Mouse (Mus musculus): ENCODE measurements around the gene Ywhae. TPM values are rescaled to one million over a fixed set of nuclear protein-coding genes. Genes with fewer than 3 reads are reported as not detected.
A peak's percentile ranks its signal among the peaks of the same experiment; 100 is the strongest.

Gene Ywhae
- total RNA-seq, 2 experiments from 2014 or later, result 517 to 578 TPM

DNA sequence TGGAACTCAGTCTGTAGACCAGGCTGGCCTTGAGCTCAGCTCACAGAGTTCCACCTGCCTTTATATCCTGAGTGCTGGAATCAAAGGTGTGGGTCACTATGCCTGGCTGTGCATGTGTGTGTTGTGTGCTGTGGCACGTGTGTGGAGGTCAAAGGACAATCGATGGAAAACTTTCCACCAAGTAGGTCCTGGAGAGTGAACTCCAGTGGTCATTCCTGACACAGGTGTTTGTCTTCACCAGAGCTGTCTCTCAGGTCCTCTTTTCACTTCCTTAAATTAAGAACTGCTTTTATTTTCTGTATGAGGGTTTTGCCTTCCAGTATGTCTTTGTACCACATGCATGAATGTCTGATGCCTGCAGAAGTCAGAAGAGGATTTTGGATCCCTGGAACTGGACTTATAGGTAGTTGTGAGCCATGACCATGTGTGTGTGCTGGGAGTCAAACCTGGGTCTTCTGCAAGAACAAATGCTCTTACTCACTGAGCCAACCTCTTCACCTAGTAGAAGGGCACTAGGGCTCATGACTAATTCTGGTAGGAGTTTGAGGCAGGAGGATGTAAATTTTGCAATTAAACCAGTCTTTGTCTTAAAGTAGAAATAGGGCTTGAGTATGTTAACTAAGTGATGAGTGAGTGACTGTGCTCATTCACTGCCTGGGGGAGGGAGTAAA, 5.3 kb downstream of the Ywhae start:
- no peak for DNase-seq (ENCODE audit: low spot score)

DNA sequence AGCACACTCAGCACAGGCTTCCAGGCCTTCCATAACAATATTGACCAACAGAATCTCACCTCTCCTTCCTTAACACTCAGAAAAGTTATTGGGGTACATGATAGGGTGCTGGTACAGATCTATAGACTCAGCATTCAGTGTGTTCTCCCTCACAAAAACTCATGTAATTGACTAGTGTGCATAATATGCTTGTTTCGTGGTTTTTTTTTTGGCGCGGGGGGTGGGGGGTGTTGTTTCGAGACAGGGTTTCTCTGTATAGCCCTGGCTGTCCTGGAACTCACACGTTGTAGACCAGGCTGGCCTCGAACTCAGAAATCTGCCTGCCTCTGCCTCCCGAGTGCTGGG, 5.8 kb downstream of the Ywhae start:
- DNase-seq (ENCODE audit: low spot score), result no peak

DNA sequence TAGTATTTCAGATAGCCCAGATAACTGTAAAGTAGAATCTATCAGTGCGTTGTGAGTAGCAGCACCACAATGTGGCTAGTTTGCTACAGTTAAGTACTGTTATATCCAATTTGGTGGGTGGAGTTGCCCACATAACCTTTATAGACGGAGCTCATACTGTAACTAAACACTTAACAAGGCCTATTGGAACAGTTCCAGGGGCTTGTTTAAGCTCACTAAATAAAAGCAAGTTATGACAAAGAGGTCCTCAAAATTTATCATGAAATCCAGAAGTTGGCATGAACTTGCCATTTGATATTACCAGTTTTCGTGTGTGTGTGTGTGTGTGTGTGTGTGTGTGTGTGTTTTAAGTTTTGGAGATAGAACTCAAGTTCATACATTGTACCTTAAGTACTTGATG, 7.5 kb downstream of the Ywhae start:
- no peak for DNase-seq (ENCODE audit: low spot score)

DNA sequence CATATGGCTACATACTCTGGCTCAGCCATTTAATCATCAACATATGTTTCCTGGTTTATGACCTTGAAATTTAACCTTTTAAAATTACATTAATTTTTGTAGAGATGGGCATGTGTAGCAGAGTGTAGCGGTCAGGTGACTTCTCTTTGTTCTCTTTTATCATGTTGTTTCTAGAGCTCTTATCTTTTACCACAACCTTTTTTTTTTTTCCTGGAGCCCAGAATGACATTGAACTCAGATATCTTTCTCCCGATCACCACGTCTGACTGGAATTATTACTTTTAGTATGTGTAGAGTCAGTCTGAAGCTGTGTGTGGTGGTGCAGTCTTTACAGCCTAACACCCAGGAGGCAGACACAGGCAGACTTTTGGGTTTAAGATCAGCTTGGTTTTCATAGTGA, 8.9 kb downstream of the Ywhae start:
- no peak for DNase-seq (ENCODE audit: low spot score)

DNA sequence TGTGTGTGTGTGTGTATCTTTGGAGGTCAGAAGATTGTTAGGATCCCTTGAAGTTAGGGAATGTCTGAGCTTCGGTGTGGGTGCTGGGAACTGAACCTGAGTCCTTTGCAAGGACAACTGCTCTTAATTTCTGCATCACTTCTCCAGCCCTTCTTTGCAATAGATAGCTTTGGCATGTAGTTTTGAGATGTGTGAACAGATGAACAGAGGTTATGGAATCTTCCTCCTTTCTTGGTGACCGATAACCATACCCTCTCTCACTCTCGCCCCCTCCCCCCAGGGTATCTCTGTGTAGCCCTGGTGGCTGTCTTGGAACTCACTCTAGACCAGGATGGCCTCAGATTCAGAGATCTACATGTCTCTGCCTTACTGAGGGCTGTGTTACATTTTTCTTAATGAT, 12.1 kb downstream of the Ywhae start:
- no peak for DNase-seq (ENCODE audit: low spot score)

DNA sequence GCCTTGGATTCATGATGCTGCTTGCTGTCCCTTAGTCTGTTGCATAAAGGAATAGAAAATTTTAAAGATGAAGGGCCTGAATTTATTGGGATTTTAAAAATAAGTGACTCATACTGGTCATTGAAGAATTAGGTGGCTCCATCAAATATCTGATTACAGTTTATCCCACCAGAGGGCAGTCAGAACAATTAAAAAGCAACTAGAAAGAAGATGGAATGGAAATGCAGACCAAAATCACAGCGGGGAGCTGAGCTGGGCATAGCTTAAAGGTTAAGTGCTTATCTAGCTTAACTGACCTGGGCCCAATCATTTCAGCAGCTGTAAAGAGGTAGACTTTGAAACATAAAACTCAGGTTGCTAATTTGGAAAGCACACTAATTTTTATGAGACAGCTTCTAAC, 17.9 kb downstream of the Ywhae start:
- DNase-seq (ENCODE audit: low spot score), result no peak

DNA sequence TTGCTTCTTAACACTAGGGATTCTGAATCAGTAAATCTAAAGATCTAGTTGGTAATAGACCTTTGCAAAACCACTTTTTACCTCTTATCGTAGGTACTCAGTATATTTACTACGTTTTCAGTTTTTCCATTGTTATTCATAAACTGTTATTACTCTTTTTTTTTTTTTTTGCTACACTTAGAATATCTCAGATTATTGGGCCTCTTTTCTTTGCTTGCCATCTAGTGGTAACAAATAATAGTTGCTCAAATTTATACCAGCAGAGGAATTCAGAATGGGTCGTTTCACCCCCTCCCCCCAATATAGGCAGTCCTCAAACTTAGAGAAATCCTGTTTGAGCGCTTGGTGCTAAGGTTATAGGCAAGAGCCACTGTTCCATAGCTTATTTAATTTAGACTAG, 18.4 kb downstream of the Ywhae start:
- DNase-seq (ENCODE audit: low spot score), result no peak

DNA sequence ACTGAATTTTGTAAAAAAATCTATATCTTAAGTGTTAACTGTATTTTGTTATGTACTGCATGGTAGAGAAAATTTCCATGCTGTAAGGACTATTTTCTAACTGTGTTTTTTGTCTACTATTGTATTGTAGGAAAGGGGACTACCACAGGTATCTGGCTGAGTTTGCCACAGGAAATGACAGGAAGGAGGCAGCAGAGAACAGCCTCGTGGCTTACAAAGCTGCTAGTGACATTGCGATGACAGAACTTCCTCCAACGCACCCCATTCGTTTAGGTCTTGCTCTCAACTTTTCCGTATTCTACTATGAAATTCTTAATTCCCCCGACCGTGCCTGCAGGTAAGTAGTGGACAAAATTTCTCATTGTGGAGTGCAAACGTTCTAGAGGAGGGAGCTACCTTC, 24.0 kb downstream of the Ywhae start:
- no peak for DNase-seq (ENCODE audit: low spot score)

DNA sequence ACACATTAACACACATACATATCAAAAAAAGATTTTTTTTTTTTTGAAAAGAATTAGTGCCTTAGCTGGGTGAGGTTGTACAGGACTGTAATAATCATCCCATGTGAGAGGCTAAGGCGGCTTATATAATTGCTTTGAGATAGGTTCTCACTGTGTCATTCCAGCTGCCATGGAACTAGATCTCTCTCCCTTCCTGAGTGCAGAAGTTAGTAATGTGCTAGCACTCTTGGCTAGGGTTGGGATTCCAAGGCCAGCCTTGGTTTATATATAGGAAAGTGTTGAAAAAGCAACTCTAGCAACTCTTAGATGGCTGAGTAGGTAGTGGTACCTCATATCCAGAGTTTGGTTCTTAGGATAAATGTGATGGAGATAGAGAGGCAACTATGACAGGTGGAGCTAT, 25.9 kb downstream of the Ywhae start:
- peak; percentile 63 for DNase-seq (ENCODE audit: low spot score)

DNA sequence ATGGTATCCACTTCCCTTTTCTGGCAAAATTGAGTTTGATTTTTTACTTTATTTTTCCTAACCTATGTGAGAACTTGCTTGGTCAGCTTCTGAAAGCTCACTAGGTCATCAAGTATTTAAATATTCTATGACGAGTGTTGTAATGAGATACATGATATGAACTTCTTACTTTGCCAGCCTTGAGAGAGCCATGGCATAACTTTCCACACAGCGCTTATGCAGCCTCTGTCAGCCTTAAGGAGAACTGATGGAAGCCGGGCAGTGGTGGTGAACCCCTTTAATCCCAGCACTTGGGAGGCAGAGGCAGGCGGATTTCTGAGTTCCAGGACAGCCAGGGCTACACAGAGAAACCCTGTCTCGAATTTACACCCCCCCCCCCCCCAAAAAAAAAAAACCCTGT, 28.1 kb downstream of the Ywhae start:
- DNase-seq (ENCODE audit: low spot score), result peak; percentile 47

DNA sequence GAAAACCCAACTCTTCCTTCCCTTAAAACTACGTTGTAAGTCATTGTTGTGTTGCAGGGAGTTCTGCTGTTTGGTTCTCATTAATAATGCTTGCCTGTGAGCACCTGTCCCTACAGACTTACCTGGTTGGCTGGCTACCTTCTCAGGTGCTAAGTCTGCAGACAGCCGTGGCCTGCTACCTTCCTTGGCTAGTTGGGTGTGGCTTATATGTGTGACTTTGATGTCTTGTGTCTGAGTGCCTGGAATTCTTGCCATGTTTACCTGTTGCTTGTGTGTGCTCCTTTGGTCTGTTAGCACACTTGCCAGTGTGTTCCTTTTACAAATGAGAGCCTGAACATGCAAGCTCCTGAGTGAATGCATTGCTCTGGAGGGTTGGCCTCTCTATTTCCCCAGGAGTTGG, 30.0 kb downstream of the Ywhae start:
- DNase-seq (ENCODE audit: low spot score), result no peak

DNA sequence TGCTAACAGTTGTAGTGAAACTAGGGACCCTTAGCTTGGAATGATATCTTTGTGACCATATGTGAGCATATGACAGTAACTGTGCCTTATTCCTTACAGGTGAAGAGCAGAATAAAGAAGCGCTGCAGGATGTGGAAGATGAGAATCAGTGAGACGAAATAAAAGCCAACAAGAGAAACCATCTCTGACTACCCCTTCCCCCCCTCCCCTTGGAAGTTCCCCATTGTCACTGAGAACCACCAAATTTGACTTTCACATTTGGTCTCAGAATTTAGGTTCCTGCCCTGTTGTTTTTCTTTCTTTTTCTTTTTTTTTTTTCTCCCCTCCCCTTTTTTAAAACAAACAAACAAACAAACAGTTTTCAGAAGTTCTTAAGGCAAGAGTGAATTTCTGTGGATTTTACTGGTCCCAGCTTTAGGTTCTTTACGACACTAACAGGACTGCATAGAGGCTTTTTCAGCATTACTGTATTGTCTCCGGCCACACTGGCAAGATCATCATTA, 31.9 kb downstream of the Ywhae start:
- DNase-seq (ENCODE audit: low spot score), result no peak

DNA sequence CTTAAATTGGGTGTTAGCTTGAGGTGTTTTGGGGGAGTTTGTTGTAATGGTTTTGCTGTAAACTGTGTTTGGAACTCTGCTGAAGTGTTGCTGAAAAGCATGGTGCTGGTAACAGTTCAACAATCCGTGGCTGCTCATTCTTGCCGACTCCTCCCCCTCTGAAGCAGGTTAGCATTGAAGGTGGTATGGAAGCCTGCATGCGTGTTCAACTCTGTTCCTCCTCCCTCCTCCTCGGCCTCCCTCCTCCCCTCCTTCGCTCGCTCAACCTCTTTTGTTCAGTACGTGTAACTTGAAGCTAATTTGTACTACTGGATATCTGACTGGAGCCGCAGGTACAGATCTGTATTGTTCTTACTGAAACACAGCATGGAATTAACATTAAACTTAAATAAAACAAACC, 32.5 kb downstream of the Ywhae start:
- DNase-seq (ENCODE audit: low spot score), result no peak

DNA sequence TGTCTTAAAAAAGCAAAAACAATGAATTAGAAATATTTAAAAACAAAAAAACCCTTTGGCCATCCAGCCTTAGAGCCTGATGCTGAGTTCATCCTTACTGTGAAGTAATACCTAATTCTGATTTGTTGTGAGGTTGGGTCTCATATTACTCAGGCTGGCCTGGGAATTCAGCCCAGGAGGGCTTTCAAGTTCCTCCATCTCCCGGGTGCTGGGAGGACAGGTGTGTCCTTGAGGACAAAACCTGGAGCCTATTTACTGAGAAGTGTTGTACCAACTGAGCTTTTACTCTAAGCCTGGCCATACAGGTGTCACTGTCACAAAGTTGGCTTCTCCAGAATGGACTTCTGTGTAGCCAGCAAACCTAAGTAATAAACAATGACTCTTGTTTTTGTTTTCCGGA, 34.3 kb downstream of the Ywhae start:
- peak; percentile 65 for DNase-seq (ENCODE audit: low spot score)

DNA sequence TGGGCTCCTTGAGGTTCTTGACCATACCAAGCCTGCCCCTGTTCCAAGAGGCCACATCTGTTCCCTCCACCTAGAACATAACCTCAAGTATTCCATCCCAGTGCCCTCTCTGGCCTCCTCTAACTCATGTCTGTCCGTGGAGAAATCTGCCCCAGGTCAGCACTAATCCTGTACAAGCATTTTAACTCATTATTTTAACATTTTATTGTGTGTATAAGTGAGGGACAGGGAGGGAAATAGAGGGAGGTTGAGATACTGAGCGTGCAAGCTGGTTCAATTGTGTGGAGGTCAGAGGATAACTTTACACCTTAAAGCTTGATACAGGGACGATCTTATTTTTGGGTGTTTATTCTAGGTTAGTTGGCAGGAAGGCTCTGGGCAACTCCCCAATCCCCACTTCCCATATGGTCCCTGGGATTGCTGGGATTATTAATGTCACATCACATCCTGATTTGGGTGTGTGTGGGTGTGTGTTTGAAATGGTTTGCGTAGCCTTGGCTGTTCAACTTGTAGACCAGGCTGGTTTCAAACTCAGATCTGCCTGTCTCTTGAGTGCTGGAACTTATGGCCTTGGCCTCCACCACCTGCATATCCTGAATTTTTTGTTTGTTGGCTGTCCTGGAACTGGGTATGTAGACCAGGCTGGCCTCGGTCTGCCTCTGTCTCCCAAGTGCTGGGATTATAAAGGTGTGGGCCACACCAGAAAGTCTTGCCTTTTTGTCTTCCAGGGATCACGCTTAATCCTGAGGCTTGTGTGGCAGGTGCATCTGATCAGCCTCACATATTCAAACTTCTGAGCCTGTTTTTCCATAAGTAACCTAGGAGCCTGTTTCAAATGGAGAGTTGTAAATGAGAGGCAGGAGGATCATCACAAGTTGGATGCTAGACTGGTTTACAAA, 35.7 kb downstream of the Ywhae start:
- no peak for DNase-seq (ENCODE audit: low spot score)

DNA sequence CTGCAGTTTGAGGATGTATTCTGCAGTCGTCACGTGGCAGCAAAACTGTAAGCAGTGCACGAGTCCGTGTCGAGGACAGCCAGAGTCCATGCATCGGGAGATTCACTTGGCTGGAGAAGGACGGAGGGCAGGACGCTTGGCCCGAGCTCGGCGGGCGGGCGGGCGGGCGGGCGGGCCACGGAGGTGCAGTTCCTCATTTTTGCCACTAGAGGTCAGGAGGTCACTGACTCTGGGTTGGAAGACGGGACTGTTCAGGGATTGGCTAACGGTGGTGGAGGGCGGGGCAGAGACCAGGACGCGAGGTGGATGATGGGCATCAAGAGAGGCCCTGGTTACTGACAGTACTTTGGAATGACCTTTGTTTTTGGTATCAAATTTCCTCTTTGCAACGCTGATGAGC, 36.5 kb downstream of the Ywhae start:
- peak; percentile 89 for DNase-seq (ENCODE audit: low spot score)

DNA sequence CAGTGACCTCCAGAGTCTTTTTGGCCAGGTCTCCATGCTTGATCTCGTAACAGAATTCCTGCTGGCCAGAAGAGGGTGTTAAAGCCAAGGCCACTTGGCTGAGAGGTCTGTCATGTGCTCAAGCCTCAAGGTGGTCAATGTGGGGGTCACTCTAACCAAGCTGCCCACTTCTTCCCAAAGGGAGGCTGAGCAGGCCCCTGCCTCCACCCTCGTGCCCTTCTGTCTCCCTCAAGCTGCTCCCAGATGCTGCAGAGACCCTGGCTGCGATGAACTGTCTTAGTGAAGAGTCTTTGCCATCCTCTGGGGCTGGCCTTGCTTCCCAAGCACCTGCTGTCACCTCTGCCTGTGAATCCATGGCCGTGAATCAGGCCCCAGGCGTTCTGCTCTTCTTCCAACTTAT, 39.9 kb downstream of the Ywhae start:
- no peak for DNase-seq (ENCODE audit: low spot score)

DNA sequence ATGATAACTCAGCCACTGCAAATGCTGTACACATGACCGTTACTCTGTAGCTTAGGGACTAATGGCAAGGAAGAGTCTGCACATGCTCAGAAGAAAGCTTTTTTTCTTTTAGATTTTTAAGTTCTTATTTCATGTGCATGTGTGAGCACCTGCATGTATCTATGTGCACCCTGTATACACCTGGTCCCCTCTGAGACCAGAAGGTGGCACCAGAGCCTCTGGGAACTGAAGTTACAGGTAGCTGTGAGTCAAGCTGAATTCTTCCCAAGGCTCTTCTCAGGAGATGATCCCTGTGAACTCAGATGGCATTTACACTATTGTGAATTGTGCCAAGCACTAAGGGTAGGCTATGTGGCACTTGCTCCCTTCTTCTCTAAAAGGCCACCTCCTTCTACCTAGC, 43.2 kb downstream of the Ywhae start:
- DNase-seq (ENCODE audit: low spot score), result no peak

DNA sequence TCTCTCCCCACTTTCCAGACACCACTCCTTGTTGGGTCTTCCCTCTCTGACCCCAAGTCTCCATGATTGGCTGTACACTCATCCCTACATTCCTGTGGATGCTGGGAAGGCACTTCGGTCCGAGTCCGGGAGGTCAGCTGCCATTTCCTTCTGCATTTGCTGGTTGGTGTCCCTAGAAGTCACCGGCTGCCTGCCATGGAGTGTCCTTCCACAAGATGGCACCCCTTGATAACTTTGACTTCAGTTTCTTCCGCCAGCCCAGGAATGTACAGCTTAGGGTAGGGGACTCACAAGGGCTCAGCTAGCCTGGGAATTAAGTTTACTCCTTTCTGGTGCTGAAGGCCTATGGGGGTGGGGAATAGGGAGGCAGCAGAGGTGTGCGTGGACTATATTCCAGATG, 49.2 kb downstream of the Ywhae start:
- peak; percentile 68 for DNase-seq (ENCODE audit: low spot score)

DNA sequence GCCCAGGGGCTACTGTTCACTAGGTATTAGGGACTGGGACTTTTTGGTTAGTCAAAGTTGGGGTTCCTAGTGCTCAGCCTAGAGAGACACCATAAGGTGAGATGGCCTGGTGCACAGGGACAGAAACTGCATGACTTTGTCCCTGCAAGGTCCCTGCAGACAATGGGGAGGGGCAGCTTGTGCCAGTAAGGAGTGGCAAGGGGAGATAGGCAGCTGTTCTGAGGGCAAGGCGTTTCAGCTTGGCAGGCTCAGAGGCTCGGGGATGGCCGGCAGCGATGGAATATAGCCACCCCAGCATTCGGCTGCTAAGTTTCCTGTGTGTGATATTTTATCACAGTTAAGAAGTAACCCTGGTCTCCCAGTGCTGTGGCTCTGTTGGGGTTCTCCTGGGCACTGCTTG, 51.1 kb downstream of the Ywhae start:
- no peak for DNase-seq (ENCODE audit: low spot score)

DNA sequence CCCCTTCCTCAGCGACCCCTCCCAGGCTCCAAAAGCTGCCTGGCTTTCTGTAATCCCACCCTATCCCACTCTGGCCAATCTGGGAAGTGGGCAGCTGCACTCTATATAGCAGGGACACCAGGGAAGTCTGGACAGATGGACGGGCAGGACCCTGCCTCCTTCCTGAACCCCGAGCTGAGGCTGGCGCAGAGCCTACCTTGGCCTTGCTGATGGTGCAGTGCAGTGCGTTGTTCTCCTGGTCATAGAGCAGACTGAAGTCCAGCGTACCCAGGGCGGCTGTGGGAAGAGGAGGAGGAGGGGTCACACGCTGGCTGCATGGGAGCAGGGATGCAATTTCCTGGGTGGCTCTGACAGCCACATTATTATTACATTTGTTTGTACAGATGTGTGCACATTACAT, 53.2 kb downstream of the Ywhae start:
- no peak for DNase-seq (ENCODE audit: low spot score)

DNA sequence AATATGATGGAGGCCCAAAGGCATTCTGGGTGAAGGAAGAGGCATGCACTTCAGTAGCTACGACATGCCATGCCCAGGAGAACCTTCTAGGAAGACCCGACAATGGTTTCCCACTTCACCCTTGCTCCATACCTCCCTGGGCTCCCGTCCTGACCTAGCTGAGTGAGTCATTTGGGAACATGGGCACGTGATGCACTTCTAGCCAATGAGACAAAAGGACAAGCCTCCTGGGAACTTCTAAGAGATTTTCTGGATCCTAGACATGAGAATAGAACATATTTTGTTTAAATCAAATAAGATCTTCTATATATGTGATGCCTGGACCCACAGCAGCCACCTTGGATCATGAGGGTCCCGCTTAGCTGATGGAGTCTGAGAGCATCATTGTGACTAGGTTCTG, 59.9 kb downstream of the Ywhae start:
- no peak for DNase-seq (ENCODE audit: low spot score)

DNA sequence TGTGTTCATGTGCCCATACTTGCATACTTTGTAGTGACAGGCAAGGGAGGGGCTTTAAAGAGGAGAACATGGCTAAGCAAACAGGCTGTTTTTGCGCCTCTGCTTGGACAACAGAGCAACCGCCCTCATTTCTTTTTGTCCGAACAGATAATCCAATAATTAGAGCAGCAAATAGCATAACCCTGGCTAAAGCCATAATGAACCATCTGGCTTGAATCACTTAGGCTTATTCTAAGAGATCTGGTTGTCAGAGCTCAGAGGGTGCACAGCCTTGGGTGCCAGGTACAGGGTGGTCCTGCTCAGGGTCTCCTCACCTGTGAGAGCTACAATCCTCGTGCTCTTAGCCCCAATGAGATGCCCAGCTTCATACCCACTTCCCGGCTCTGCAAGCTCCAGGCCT, 60.7 kb downstream of the Ywhae start:
- DNase-seq (ENCODE audit: low spot score), result no peak
